Mouse (Mus musculus) gastrocnemius, postnatal 4 days (tissue): ENCODE results near the gene Schip1. TPM values are rescaled to one million over a fixed set of nuclear protein-coding genes. Genes with fewer than 3 reads are reported as not detected.

Source experiments
- DNase-seq, 2 experiments: peaks; one replicate each; pipeline ENCODE4 v3.0.0; 2021 to 2022; ENCODE audit warnings: low spot score in 2 of 2, mixed read lengths in 2 of 2
- total RNA-seq, 2 experiments: library from RNA; stranded (reverse); gene quantifications; 2 replicates each; pipeline ENCODE4 v1.2.3; 2021

Schip1 gene
- total RNA-seq, 2 experiments from 2014 or later = 76.4 to 77.8 TPM

GRCm38 (mm10) chr3:68542944-68543501, 478.4 kb downstream of the Schip1 start:
- peak in 1 of 2 experiments; percentile 21 for DNase-seq

- no peak for DNase-seq
Measured at GRCm38 (mm10) chr3:68544811-68545210, 480.2 kb downstream of the Schip1 start.

- no peak for DNase-seq
Measured at GRCm38 (mm10) chr3:68545898-68546297, 481.3 kb downstream of the Schip1 start.

- DNase-seq = no peak
Measured at GRCm38 (mm10) chr3:68555087-68555662, 490.6 kb downstream of the Schip1 start.

- no peak for DNase-seq
Measured at GRCm38 (mm10) chr3:68556891-68557290, 492.3 kb downstream of the Schip1 start.

- no peak for DNase-seq
Measured at GRCm38 (mm10) chr3:68558744-68559143, 494.1 kb downstream of the Schip1 start.

- no peak for DNase-seq
Measured at GRCm38 (mm10) chr3:68560057-68560456, 495.5 kb downstream of the Schip1 start.

GRCm38 (mm10) chr3:68562838-68563237, 498.2 kb downstream of the Schip1 start:
- no peak for DNase-seq

- DNase-seq = peak in 1 of 2 experiments; percentile 35
Measured at GRCm38 (mm10) chr3:68563922-68564321, 499.3 kb downstream of the Schip1 start.

- DNase-seq = no peak
Measured at GRCm38 (mm10) chr3:68564978-68565674, 500.5 kb downstream of the Schip1 start.

- no peak for DNase-seq
Measured at GRCm38 (mm10) chr3:68565675-68566055, 501.1 kb downstream of the Schip1 start.

GRCm38 (mm10) chr3:68567581-68567980, 503.0 kb downstream of the Schip1 start:
- DNase-seq = no peak

GRCm38 (mm10) chr3:68568149-68568548, 503.5 kb downstream of the Schip1 start:
- DNase-seq = no peak

GRCm38 (mm10) chr3:68568716-68569115, 504.1 kb downstream of the Schip1 start:
- DNase-seq = no peak

- no peak for DNase-seq
Measured at GRCm38 (mm10) chr3:68570319-68570718, 505.7 kb downstream of the Schip1 start.

GRCm38 (mm10) chr3:68572249-68573225, 507.9 kb downstream of the Schip1 start:
- no peak for DNase-seq

GRCm38 (mm10) chr3:68573226-68573624, 508.6 kb downstream of the Schip1 start:
- no peak for DNase-seq

GRCm38 (mm10) chr3:68574097-68574496, 509.5 kb downstream of the Schip1 start:
- DNase-seq = no peak

- DNase-seq = no peak
Measured at GRCm38 (mm10) chr3:68574565-68574964, 510.0 kb downstream of the Schip1 start.

- no peak for DNase-seq
Measured at GRCm38 (mm10) chr3:68575636-68576340, 511.2 kb downstream of the Schip1 start.

GRCm38 (mm10) chr3:68576431-68576830, 511.8 kb downstream of the Schip1 start:
- DNase-seq = no peak
